Mouse (Mus musculus) embryonic facial prominence, embryonic 12.5 days (tissue): ENCODE data around the gene Psmc2. TPM values are rescaled to one million over a fixed set of nuclear protein-coding genes. Genes with fewer than 3 reads are reported as not detected.
A peak's percentile ranks its signal among the peaks of the same experiment; 100 is the strongest.

Experiments
- ATAC-seq: fragments of 200-750 bp; cut with Nextera tagmentation; 2 replicates; pipeline ENCODE4 v1.8.0; 2017; ENCODE audit not compliant: insufficient number of reproducible peaks, insufficient read depth, low FRiP score, low TSS enrichment
- H3K27ac ChIP-seq: fragments of 300-500 bp; sonication (generic); 2 replicates; pipeline ENCODE4 v1.5.1; 2016; ENCODE audit warnings: mild to moderate bottlenecking
- H3K27me3 ChIP-seq: fragments of 300-500 bp; sonication (generic); 2 replicates; pipeline ENCODE4 v1.6.1; 2016; ENCODE audit warnings: mild to moderate bottlenecking, moderate library complexity
- H3K36me3 ChIP-seq: fragments of 300-500 bp; sonication (generic); 2 replicates; pipeline ENCODE4 v1.6.1; 2016; ENCODE audit warnings: mild to moderate bottlenecking
- H3K4me1 ChIP-seq: fragments of 300-500 bp; sonication (generic); 2 replicates; pipeline ENCODE4 v1.6.1; 2016
- H3K4me2 ChIP-seq: fragments of 300-500 bp; sonication (generic); replicated peaks from 2 replicates; pipeline ENCODE4 v1.6.1; 2016; ENCODE audit warnings: mild to moderate bottlenecking, moderate library complexity
- H3K4me3 ChIP-seq: fragments of 300-500 bp; sonication (generic); 2 replicates; pipeline ENCODE4 v1.5.1; 2016; ENCODE audit warnings: mild to moderate bottlenecking
- H3K9ac ChIP-seq: fragments of 300-500 bp; sonication (generic); 2 replicates; pipeline ENCODE4 v1.6.1; 2016; ENCODE audit warnings: mild to moderate bottlenecking, moderate library complexity
- H3K9me3 ChIP-seq: fragments of 300-500 bp; sonication (generic); 2 replicates; pipeline ENCODE4 v1.6.1; 2016; ENCODE audit warnings: mild to moderate bottlenecking, moderate library complexity
- WGBS: fragments of 180-500 bp; shearing (Covaris S2); methylation state at CpG from one replicate; pipeline ENCODE4 v1.1.7; 2016; 5-methylcytosine and 5-hydroxymethylcytosine counted together
- polyA plus RNA-seq: library from polyadenylated mRNA; unstranded; fragments of >200 nt; fragmentation: Nextera tagmentation; extraction: Ambion mirVana; gene quantifications from 2 replicates; pipeline ENCODE4 v1.2.1, GENCODE M21; 2016

Gene Psmc2
- polyA plus RNA-seq: 188 and 198 TPM in 2 replicates

- ATAC-seq: peak; percentile 89
- H3K4me3 ChIP-seq: peak within 1 kb of the TSS; percentile 95
- H3K9me3 ChIP-seq: no peaks in the 10 kb centered on the region
- H3K4me1 ChIP-seq: peaks cover 17% of the 10 kb centered on the region
- H3K9ac ChIP-seq: peak within 1 kb of the TSS; percentile 79
- under 1% methylated on average over 37 of the region's 37 CpGs for WGBS
- peak within 1 kb of the TSS; percentile 87; the same call in 1 of the 2 replicates for H3K27ac ChIP-seq
- peak within 1 kb of the TSS; percentile 91 for H3K4me2 ChIP-seq
- peaks cover 27% of the 10 kb centered on the region for H3K36me3 ChIP-seq
- H3K27me3 ChIP-seq: no peaks in the 10 kb centered on the region
These were observed at the start of gene Psmc2, which contains the start of gene Dnajc2 for GRCm38 (mm10) chr5:21785053-21785452. Psmc2 (plus strand) TSS chr5:21785283. Dnajc2 (minus strand) TSS chr5:21785251.

GRCm38 (mm10) chr5:21735584-21735983 is 49.5 kb upstream of the Psmc2 start:
- H3K4me1 ChIP-seq: peaks cover 9% of the 10 kb centered on the region
- ATAC-seq: no peak
- H3K4me2 ChIP-seq: 0 out of 2 replicates have a peak overlapping the region, but pooled peaks have one; percentile 20
- 23% methylated on average over 10 of the region's 10 CpGs for WGBS
- H3K36me3 ChIP-seq: peaks cover 16% of the 10 kb centered on the region
- no peaks in the 10 kb centered on the region for H3K9me3 ChIP-seq
- no peak overlapping the region for H3K27ac ChIP-seq
- H3K4me3 ChIP-seq: no peak overlapping the region
- no peak overlapping the region for H3K9ac ChIP-seq
- H3K27me3 ChIP-seq: no peaks in the 10 kb centered on the region

GRCm38 (mm10) chr5:21736046-21736445 is 49.0 kb upstream of the Psmc2 start:
- Histone ChIP-seq H3K27me3 (no peaks in the 10 kb centered on the region), H3K4me3 (no peak overlapping the region), H3K27ac (no peak overlapping the region), H3K36me3 (peaks cover 17% of the 10 kb centered on the region), H3K9ac (no peak overlapping the region), H3K4me2 (no peak overlapping the region), H3K4me1 (peaks cover 9% of the 10 kb centered on the region), H3K9me3 (no peaks in the 10 kb centered on the region)
- 85% methylated on average over 11 of the region's 11 CpGs for WGBS
- no peak for ATAC-seq

- 1% methylated on average over 42 of the region's 42 CpGs for WGBS
- 0 out of 2 replicates have a peak, but pooled peaks have one; percentile 35 for ATAC-seq
- Histone ChIP-seq H3K27ac (peak within 1 kb of the TSS; percentile 85), H3K27me3 (no peaks in the 10 kb centered on the region), H3K9me3 (no peaks in the 10 kb centered on the region), H3K4me2 (peak within 1 kb of the TSS; percentile 84), H3K36me3 (peaks cover 28% of the 10 kb centered on the region), H3K4me1 (peaks cover 9% of the 10 kb centered on the region), H3K9ac (peak within 1 kb of the TSS; percentile 68), H3K4me3 (peak within 1 kb of the TSS; percentile 72)
These were observed 48.0 kb upstream of the Psmc2 start, which contains the start of gene Pmpcb for GRCm38 (mm10) chr5:21736956-21737585. Pmpcb (plus strand) TSS chr5:21737141.

- Histone ChIP-seq H3K9ac (peak overlapping the region; percentile 68), H3K4me2 (peak overlapping the region; percentile 84), H3K27ac (peak overlapping the region; percentile 85; the same call in 1 of the 2 replicates), H3K4me1 (peaks cover 9% of the 10 kb centered on the region), H3K4me3 (peak overlapping the region; percentile 72), H3K27me3 (no peaks in the 10 kb centered on the region), H3K9me3 (no peaks in the 10 kb centered on the region), H3K36me3 (peaks cover 33% of the 10 kb centered on the region)
- 22% methylated on average over 10 of the region's 10 CpGs for whole genome bisulfite sequencing
- no peak for ATAC-seq
These were observed 47.5 kb upstream of the Psmc2 start for GRCm38 (mm10) chr5:21737620-21738019.

GRCm38 (mm10) chr5:21739120-21739519 is 46.0 kb upstream of the Psmc2 start:
- H3K36me3 ChIP-seq: peaks cover 48% of the 10 kb centered on the region
- peaks cover 9% of the 10 kb centered on the region for H3K4me1 ChIP-seq
- ATAC-seq: no peak
- no peaks in the 10 kb centered on the region for H3K27me3 ChIP-seq
- H3K4me3 ChIP-seq: no peak overlapping the region
- no peak overlapping the region for H3K9ac ChIP-seq
- no peaks in the 10 kb centered on the region for H3K9me3 ChIP-seq
- H3K4me2 ChIP-seq: no peak overlapping the region
- no peak overlapping the region for H3K27ac ChIP-seq
- WGBS: 91% methylated on average over 11 of the region's 11 CpGs

GRCm38 (mm10) chr5:21739881-21740280 is 45.2 kb upstream of the Psmc2 start:
- Histone ChIP-seq H3K4me3 (no peak overlapping the region), H3K9me3 (no peaks in the 10 kb centered on the region), H3K36me3 (peaks cover 56% of the 10 kb centered on the region), H3K4me1 (peaks cover 9% of the 10 kb centered on the region), H3K4me2 (no peak overlapping the region), H3K27ac (no peak overlapping the region), H3K9ac (no peak overlapping the region), H3K27me3 (no peaks in the 10 kb centered on the region)
- no peak for ATAC-seq
- WGBS: 91% methylated on average over 13 of the region's 13 CpGs

GRCm38 (mm10) chr5:21743606-21744005 is 41.5 kb upstream of the Psmc2 start:
- H3K9me3 ChIP-seq: no peaks in the 10 kb centered on the region
- H3K36me3 ChIP-seq: peaks cover 91% of the 10 kb centered on the region
- no peak overlapping the region for H3K4me2 ChIP-seq
- WGBS: 95% methylated on average over 10 of the region's 10 CpGs
- no peak for ATAC-seq
- H3K9ac ChIP-seq: no peak overlapping the region
- no peaks in the 10 kb centered on the region for H3K27me3 ChIP-seq
- H3K4me3 ChIP-seq: no peak overlapping the region
- no peak overlapping the region for H3K27ac ChIP-seq
- H3K4me1 ChIP-seq: no peaks in the 10 kb centered on the region

GRCm38 (mm10) chr5:21744651-21745050 is 40.4 kb upstream of the Psmc2 start:
- Histone ChIP-seq H3K4me1 (no peaks in the 10 kb centered on the region), H3K9me3 (no peaks in the 10 kb centered on the region), H3K4me3 (no peak overlapping the region), H3K27ac (no peak overlapping the region), H3K36me3 (peaks cover 93% of the 10 kb centered on the region), H3K27me3 (no peaks in the 10 kb centered on the region), H3K9ac (no peak overlapping the region), H3K4me2 (no peak overlapping the region)
- no peak for ATAC-seq

- Histone ChIP-seq H3K4me1 (no peaks in the 10 kb centered on the region), H3K36me3 (peaks cover 95% of the 10 kb centered on the region), H3K9me3 (no peaks in the 10 kb centered on the region), H3K4me3 (no peak overlapping the region), H3K27me3 (no peaks in the 10 kb centered on the region), H3K9ac (no peak overlapping the region), H3K27ac (no peak overlapping the region), H3K4me2 (no peak overlapping the region)
- 94% methylated on average over 7 of the region's 8 CpGs for WGBS
- no peak for ATAC-seq
These were observed 39.1 kb upstream of the Psmc2 start for GRCm38 (mm10) chr5:21745966-21746365.

- no peaks in the 10 kb centered on the region for H3K4me1 ChIP-seq
- H3K27me3 ChIP-seq: no peaks in the 10 kb centered on the region
- peaks cover 57% of the 10 kb centered on the region for H3K36me3 ChIP-seq
- whole genome bisulfite sequencing: 92% methylated on average over 4 of the region's 4 CpGs
- H3K4me3 ChIP-seq: no peak overlapping the region
- no peak overlapping the region for H3K4me2 ChIP-seq
- no peak for ATAC-seq
- H3K9me3 ChIP-seq: no peaks in the 10 kb centered on the region
- no peak overlapping the region for H3K9ac ChIP-seq
- H3K27ac ChIP-seq: no peak overlapping the region
These were observed 16.6 kb upstream of the Psmc2 start for GRCm38 (mm10) chr5:21768506-21768905.

GRCm38 (mm10) chr5:21769841-21770240 is 15.2 kb upstream of the Psmc2 start:
- no peaks in the 10 kb centered on the region for H3K4me1 ChIP-seq
- WGBS: 94% methylated on average over 6 of the region's 6 CpGs
- peaks cover 58% of the 10 kb centered on the region for H3K36me3 ChIP-seq
- H3K9me3 ChIP-seq: no peaks in the 10 kb centered on the region
- no peak for ATAC-seq
- no peak overlapping the region for H3K4me3 ChIP-seq
- H3K27me3 ChIP-seq: no peaks in the 10 kb centered on the region
- no peak overlapping the region for H3K27ac ChIP-seq
- no peak overlapping the region for H3K9ac ChIP-seq
- H3K4me2 ChIP-seq: no peak overlapping the region
